In genomic region chr7:98106272-98106671, GRCm38 (mm10) we compare ENCODE assay signal across 18 mouse cellular contexts. TPM values are rescaled to one million over a fixed set of nuclear protein-coding genes. Genes with fewer than 3 reads are reported as not detected.
DNase-seq lines count a peak whose midpoint lies in the region; ATAC-seq and TF ChIP-seq lines count a peak whose summit lies in the region.
"Had no signal": no experiment of that assay in that cellular context is flagged by ENCODE, and none has a peak within 500 bp of the region (broad histone marks: within the 10 kb centered on the region; RNA-seq: fewer than 3 reads in every experiment).

No protein-coding gene starts in this region.

- no peak for TF ChIP-seq POLR2A in kidney, adult 2 months (IDR thresholded peaks at IDR 0.05; ENCODE audit: low read depth, low read length)
- TF ChIP-seq POLR2A in MEL (IDR thresholded peaks at IDR 0.05; ENCODE audit: control insufficient read depth in 1 of 2, insufficient read depth in 1 of 2, low read depth in 1 of 2, low read length in 2 of 2, poor library complexity in 1 of 2): no peak

- no peak overlapping the region for H3K9ac ChIP-seq in MEL (ENCODE audit: control insufficient read depth, low read depth, low read length, poor library complexity, severe bottlenecking)
- no peak overlapping the region for H3K9ac ChIP-seq in intestine, embryonic 15.5 days
- H3K9ac ChIP-seq in midbrain, postnatal 0 days (replicated peaks; ENCODE audit: low read length, poor library complexity, severe bottlenecking): no peak overlapping the region
- H3K9ac ChIP-seq: forebrain, embryonic 15.5 days; liver, embryonic 14.5 days had no signal

- peak overlapping the region; percentile 53; the same call in 1 of the 2 replicates for H3K4me3 ChIP-seq in kidney, adult 2 months (ENCODE audit: insufficient read depth, low read depth, low read length)
- H3K4me3 ChIP-seq in MEL (ENCODE audit: control insufficient read depth in 1 of 2, insufficient read depth in 1 of 2, low read depth in 2 of 2, low read length in 2 of 2): peak overlapping the region; percentile 25 to 39; a peak in 2 of 4 replicates
- H3K4me3 ChIP-seq in intestine, embryonic 15.5 days (replicated peaks): no peak overlapping the region
- H3K4me3 ChIP-seq in midbrain, postnatal 0 days (ENCODE audit: low read depth, low read length): no peak overlapping the region
- H3K4me3 ChIP-seq: forebrain, embryonic 15.5 days; hindbrain, embryonic 10.5 days; limb, embryonic 10.5 days had no signal

- no peak for TF ChIP-seq RAD21 in MEL (IDR thresholded peaks at IDR 0.05; ENCODE audit: low read depth, low read length)

- ATAC-seq in intestine, embryonic 15.5 days: peak; percentile 19
- no peak for ATAC-seq in midbrain, postnatal 0 days (ENCODE audit: low FRiP score)
- ATAC-seq: forebrain, embryonic 15.5 days; hindbrain, postnatal 0 days; lung, postnatal 0 days had no signal

- H3K79me2 ChIP-seq in MEL (ENCODE audit: control insufficient read depth, insufficient read depth, low read length, poor library complexity): no peaks in the 10 kb centered on the region

- TF ChIP-seq CTCF in kidney, adult 2 months (conservative IDR thresholded peaks at IDR 0.05; ENCODE audit: insufficient read depth, insufficient read length, low read depth, low read length): no peak
- TF ChIP-seq CTCF in MEL (IDR thresholded peaks at IDR 0.05 in 2 of 3, conservative IDR thresholded peaks at IDR 0.05 in 1 of 3; ENCODE audit: control insufficient read depth in 1 of 3, insufficient read depth in 1 of 3, low read depth in 2 of 3, low read length in 3 of 3, poor library complexity in 1 of 3, severe bottlenecking in 1 of 3): no peak
- TF ChIP-seq CTCF in midbrain, postnatal 0 days (IDR thresholded peaks at IDR 0.05): no peak

- no peak for TF ChIP-seq EP300 in MEL (IDR thresholded peaks at IDR 0.05; ENCODE audit: low read depth in 1 of 2, low read length in 2 of 2)

- H3K27ac ChIP-seq in kidney, adult 2 months (ENCODE audit: insufficient read depth, low read depth, low read length): peak overlapping the region; percentile 98
- H3K27ac ChIP-seq in MEL (ENCODE audit: control insufficient read depth, low read depth, low read length): no peak overlapping the region
- H3K27ac ChIP-seq in intestine, embryonic 15.5 days: peak overlapping the region; percentile 88; the same call in 1 of the 2 replicates
- H3K27ac ChIP-seq in midbrain, postnatal 0 days (ENCODE audit: low read depth, low read length): no peak overlapping the region
- H3K27ac ChIP-seq: forebrain, embryonic 15.5 days; hindbrain, postnatal 0 days; limb, embryonic 10.5 days; liver, embryonic 14.5 days had no signal

- peak overlapping the region; percentile 38; the same call in 1 of the 2 replicates for H3K4me2 ChIP-seq in intestine, embryonic 15.5 days (replicated peaks)
- no peak overlapping the region for H3K4me2 ChIP-seq in midbrain, postnatal 0 days (ENCODE audit: low read depth, low read length, poor library complexity, severe bottlenecking)
- H3K4me2 ChIP-seq: forebrain, embryonic 15.5 days had no signal

- peaks cover 25% of the 10 kb centered on the region for H3K4me1 ChIP-seq in kidney, adult 2 months (ENCODE audit: control insufficient read depth, insufficient read depth, low read length)
- no peaks in the 10 kb centered on the region for H3K4me1 ChIP-seq in MEL (ENCODE audit: control insufficient read depth in 1 of 2, insufficient read depth in 2 of 2, low read length in 2 of 2)
- peaks cover 22% of the 10 kb centered on the region; the same call in 1 of the 2 replicates for H3K4me1 ChIP-seq in intestine, embryonic 15.5 days (replicated peaks)
- peaks cover 4% of the 10 kb centered on the region; the same call in 1 of the 2 replicates for H3K4me1 ChIP-seq in midbrain, postnatal 0 days (ENCODE audit: insufficient read depth, low read length)

- no peaks in the 10 kb centered on the region for H3K36me3 ChIP-seq in kidney, adult 2 months (ENCODE audit: control insufficient read depth, insufficient read depth, low read length)
- no peaks in the 10 kb centered on the region for H3K36me3 ChIP-seq in MEL (ENCODE audit: control insufficient read depth in 1 of 2, insufficient read depth in 2 of 2, low read length in 2 of 2)
- H3K36me3 ChIP-seq in intestine, embryonic 15.5 days: no peaks in the 10 kb centered on the region
- H3K36me3 ChIP-seq in midbrain, postnatal 0 days (ENCODE audit: insufficient read depth, low read length): no peaks in the 10 kb centered on the region
- H3K36me3 ChIP-seq: forebrain, embryonic 15.5 days; hindbrain, embryonic 10.5 days; limb, embryonic 10.5 days had no signal

- no peaks in the 10 kb centered on the region for H3K9me3 ChIP-seq in MEL (replicated peaks; ENCODE audit: insufficient read depth, low read length)
- no peaks in the 10 kb centered on the region for H3K9me3 ChIP-seq in intestine, embryonic 15.5 days
- H3K9me3 ChIP-seq in midbrain, postnatal 0 days (ENCODE audit: low read length): no peaks in the 10 kb centered on the region
- H3K9me3 ChIP-seq: forebrain, embryonic 15.5 days; hindbrain, embryonic 10.5 days; limb, embryonic 10.5 days had no signal

- H3K27me3 ChIP-seq in kidney, adult 2 months (replicated peaks; ENCODE audit: control insufficient read depth, insufficient read depth, low read length): no peaks in the 10 kb centered on the region
- H3K27me3 ChIP-seq in MEL (ENCODE audit: control insufficient read depth in 1 of 2, insufficient read depth in 2 of 2, low read length in 2 of 2): no peaks in the 10 kb centered on the region
- peaks cover 5% of the 10 kb centered on the region; the same call in 1 of the 2 replicates for H3K27me3 ChIP-seq in intestine, embryonic 15.5 days (replicated peaks)
- H3K27me3 ChIP-seq in midbrain, postnatal 0 days (ENCODE audit: insufficient read depth, low read length): peaks cover 7% of the 10 kb centered on the region; the same call in 1 of the 2 replicates

- 61% methylated on average over 7 of the region's 7 CpGs for WGBS in kidney, adult 2 months
- WGBS in intestine, embryonic 15.5 days: 76% methylated on average over 7 of the region's 7 CpGs
- 87% methylated on average over 7 of the region's 7 CpGs for WGBS in midbrain, postnatal 0 days

- DNase-seq in kidney, adult 2 months: peak; percentile 68
- no peak for DNase-seq in kidney, postnatal 4 days
- DNase-seq in MEL (ENCODE audit: low read depth, low spot score): no peak
- DNase-seq in kidney, postnatal 25 days: peak; percentile 35 to 68
- no peak for DNase-seq in urinary bladder, postnatal 10 days (ENCODE audit: low spot score)
- no peak for DNase-seq in midbrain, postnatal 0 days (ENCODE audit: low spot score)
- DNase-seq: adrenal gland, adult 2 months; cerebellum, postnatal 10 days; gastrocnemius, postnatal 36 days; midbrain, embryonic 14.5 days; right cerebral cortex, postnatal 14 days had no signal

TF ChIP-seq in MEL, 35 proteins besides CTCF, POLR2A, EP300 and RAD21:
- TF ChIP-seq MAX (IDR thresholded peaks at IDR 0.05; ENCODE audit: low read length) (no peak), TAL1 (IDR thresholded peaks at IDR 0.05; ENCODE audit: low read length) (no peak), BHLHE40 (IDR thresholded peaks at IDR 0.05; ENCODE audit: borderline replicate concordance, low read depth, low read length) (no peak), KAT2A (conservative IDR thresholded peaks at IDR 0.05; ENCODE audit: low read depth, low read length) (no peak), NRF1 (IDR thresholded peaks at IDR 0.05; ENCODE audit: insufficient read depth, low read depth, low read length, poor library complexity, severe bottlenecking) (no peak), USF1 (IDR thresholded peaks at IDR 0.05; ENCODE audit: low read depth, low read length) (no peak), RCOR1 (IDR thresholded peaks at IDR 0.05; ENCODE audit: low read depth, low read length) (no peak), JUND (IDR thresholded peaks at IDR 0.05; ENCODE audit: low read depth, low read length) (no peak)

RNA-seq across cellular contexts. Expression of gene Myo7a, which starts 13.1 kb away (rescaled TPM):
- 24.6 and 29.8 TPM in 2 replicates for polyA plus RNA-seq in kidney, adult 2 months (2012; rRNA removed)
- total RNA-seq in MEL (2012; rRNA removed): 1.3 and 1.4 TPM in 2 replicates
- 1 to 10 TPM in 1 of 2 experiments, not detected in 1; 7.5 TPM for polyA plus RNA-seq in MEL (2012; ENCODE audit: insufficient read depth in 1 of 2, insufficient read length in 2 of 2, low read depth in 1 of 2, low replicate concordance in 2 of 2, missing spikeins in 1 of 2)
- 21.5 and 25.7 TPM in 2 replicates for polyA plus RNA-seq in intestine, embryonic 15.5 days (2015; fragmentation: Nextera tagmentation; extraction: Ambion mirVana)
- 66.0 and 74.3 TPM in 2 replicates for total RNA-seq in midbrain, postnatal 0 days (2014; rRNA removed)
- polyA plus RNA-seq in midbrain, postnatal 0 days (2015; fragmentation: Nextera tagmentation; extraction: Ambion mirVana): 11.1 and 14.6 TPM in 2 replicates

RNA-seq across cellular contexts. Expression of gene Omp, which starts 39.0 kb away (rescaled TPM):
- 0.53 and 1.3 TPM in 2 replicates for polyA plus RNA-seq in kidney, adult 2 months (2012; rRNA removed)
- total RNA-seq in MEL (2012; rRNA removed): 0.08 TPM in 1 of 2 replicates, not detected in the other
- polyA plus RNA-seq in MEL (2012; ENCODE audit: insufficient read depth in 1 of 2, insufficient read length in 2 of 2, low read depth in 1 of 2, low replicate concordance in 2 of 2, missing spikeins in 1 of 2): under 1 TPM in 1 of 2 experiments, not detected in 1; 0.07 TPM
- 0.23 and 0.49 TPM in 2 replicates for polyA plus RNA-seq in intestine, embryonic 15.5 days (2015; fragmentation: Nextera tagmentation; extraction: Ambion mirVana)
- 0.55 and 0.57 TPM in 2 replicates for total RNA-seq in midbrain, postnatal 0 days (2014; rRNA removed)
- 0.22 and 0.46 TPM in 2 replicates for polyA plus RNA-seq in midbrain, postnatal 0 days (2015; fragmentation: Nextera tagmentation; extraction: Ambion mirVana)

Comparison
In these comparisons a context has a peak if more than half of its experiments do, and no peak if none do; other contexts are left out.
1. DNase-seq: peak in kidney, adult 2 months (single experiment) and kidney, postnatal 25 days (2 of 2); none in kidney, postnatal 4 days (0 of 2), MEL (single experiment), urinary bladder, postnatal 10 days (single experiment) and midbrain, postnatal 0 days (single experiment).
2. H3K27ac ChIP-seq: peak in kidney, adult 2 months (single experiment) and intestine, embryonic 15.5 days (single experiment); none in MEL (single experiment) and midbrain, postnatal 0 days (single experiment).
3. H3K4me3 ChIP-seq: peak in kidney, adult 2 months (single experiment) and MEL (2 of 2); none in intestine, embryonic 15.5 days (single experiment) and midbrain, postnatal 0 days (single experiment).